Mouse (Mus musculus) adrenal gland, postnatal 4 days (tissue): ENCODE results near the gene Snrpb. TPM values are rescaled to one million over a fixed set of nuclear protein-coding genes. Genes with fewer than 3 reads are reported as not detected.

Experiments used
- DNase-seq, 2 experiments: peaks; one replicate each; pipeline ENCODE4 v3.0.0; 2021 to 2022; ENCODE audit warnings: low spot score in 2 of 2, mixed read lengths in 2 of 2
- total RNA-seq, 2 experiments: library from RNA; stranded (reverse); gene quantifications; 2 replicates each; pipeline ENCODE4 v1.2.3; 2021

The Snrpb gene
- total RNA-seq, 2 experiments from 2014 or later: 231 to 233 TPM

- DNase-seq: no peak
These were observed 34.4 kb downstream of the Snrpb start for GRCm38 (mm10) chr2:130144703-130145324.

- no peak for DNase-seq
These were observed 36.2 kb downstream of the Snrpb start for GRCm38 (mm10) chr2:130143011-130143410.

GRCm38 (mm10) chr2:130129687-130130086 lies 49.5 kb downstream of the Snrpb start:
- DNase-seq: no peak

GRCm38 (mm10) chr2:130126073-130126472 lies 53.1 kb downstream of the Snrpb start:
- no peak for DNase-seq

- DNase-seq: no peak
These were observed 53.7 kb downstream of the Snrpb start for GRCm38 (mm10) chr2:130125279-130126059.

Other genes starting within 250 kb of the Snrpb start
- under 1 TPM; 0.14 to 0.17 TPM for gene Tgm3, start 167.1 kb downstream of the Snrpb start, total RNA-seq
- not detected for gene Tgm6, start 67.0 kb downstream of the Snrpb start, total RNA-seq
- not detected for gene Tmc2, start 15.8 kb upstream of the Snrpb start, total RNA-seq
- 100 to 1,000 TPM; 129 to 137 TPM for gene Nop56, start 95.0 kb upstream of the Snrpb start, total RNA-seq
- gene Idh3b, start 105.1 kb upstream of the Snrpb start, total RNA-seq: 100 to 1,000 TPM; 287 to 314 TPM
- gene Ebf4, start 115.8 kb upstream of the Snrpb start, total RNA-seq: 10 to 100 TPM; 10.7 to 12.8 TPM
- 10 to 100 TPM; 18.1 to 22.0 TPM for gene Cpxm1, start 218.2 kb upstream of the Snrpb start, total RNA-seq
- gene Gm28372, start 225.8 kb upstream of the Snrpb start, total RNA-seq: not detected
- not detected for gene 1700020A23Rik, start 225.9 kb upstream of the Snrpb start, total RNA-seq
- not detected for gene Tmem239, start 227.1 kb upstream of the Snrpb start, total RNA-seq
- 10 to 100 TPM; 93.9 to 96.3 TPM for gene Vps16, start 244.9 kb upstream of the Snrpb start, total RNA-seq
- 10 to 100 TPM; 15.7 to 16.8 TPM for gene Pced1a, start 245.3 kb upstream of the Snrpb start, total RNA-seq